Mouse (Mus musculus): ENCODE results near the gene Cdkn1a. TPM values are rescaled to one million over a fixed set of nuclear protein-coding genes. Genes with fewer than 3 reads are reported as not detected.

The Cdkn1a gene
- polyA plus RNA-seq, 1 experiment from 2014 or later: 38.5 TPM

DNA sequence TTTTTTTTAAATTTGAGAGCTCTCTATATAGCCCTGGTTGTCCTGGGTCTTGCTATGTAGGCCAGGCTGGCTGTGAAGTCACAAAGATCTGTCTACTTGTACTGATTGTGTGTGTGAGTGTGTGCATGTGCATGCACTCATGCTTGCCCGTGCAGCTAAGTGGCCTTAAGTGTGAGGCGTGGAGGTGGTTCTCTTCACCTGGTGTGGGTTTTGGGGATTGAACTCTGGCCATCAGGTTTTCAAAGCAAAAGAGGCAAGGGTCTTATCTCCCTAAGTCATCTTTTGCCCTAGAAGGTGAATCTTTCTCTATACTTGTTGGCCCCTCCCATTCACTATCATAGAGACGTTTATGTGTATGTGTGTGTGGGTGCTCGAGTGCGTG lies 41.3 kb upstream of the Cdkn1a start:
- Histone ChIP-seq H3K9ac (peak overlapping the region; percentile 62; the same call in 1 of the 2 replicates), H3K36me3 (peaks cover 36% of the 10 kb centered on the region), H3K9me3 (no peaks in the 10 kb centered on the region), H3K27ac (replicated peaks) (no peak overlapping the region), H3K4me3 (no peak overlapping the region), H3K4me2 (no peak overlapping the region), H3K27me3 (replicated peaks) (no peaks in the 10 kb centered on the region), H3K4me1 (peaks cover 49% of the 10 kb centered on the region)
- 74% methylated on average over 5 of the region's 5 CpGs for WGBS
- ATAC-seq (ENCODE audit: extremely low read depth, insufficient number of reproducible peaks, low FRiP score, low TSS enrichment): no peak

DNA sequence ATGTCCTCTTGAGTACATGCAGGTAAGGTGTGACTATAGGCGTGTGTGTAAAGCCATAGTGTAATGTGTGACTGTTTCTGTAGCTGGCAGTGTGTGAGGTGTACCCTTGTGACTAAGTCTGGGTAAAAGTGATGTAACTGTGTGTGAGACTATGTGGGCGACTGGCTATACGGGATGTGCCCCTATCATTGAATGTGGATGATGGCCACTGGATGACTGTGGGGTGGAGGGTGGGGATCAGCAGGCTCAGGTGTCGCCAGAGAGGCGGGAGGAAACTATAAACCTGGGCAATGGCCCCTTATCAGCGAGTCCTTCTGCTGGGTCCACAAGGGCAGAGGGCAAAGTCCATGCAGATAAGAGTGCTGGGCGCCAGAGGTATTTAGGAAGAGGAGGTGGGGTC lies 40.9 kb upstream of the Cdkn1a start:
- H3K27ac ChIP-seq (replicated peaks): no peak overlapping the region
- H3K36me3 ChIP-seq: peaks cover 32% of the 10 kb centered on the region
- 52% methylated on average over 7 of the region's 7 CpGs for WGBS
- peaks cover 45% of the 10 kb centered on the region for H3K4me1 ChIP-seq
- H3K4me2 ChIP-seq: no peak overlapping the region
- no peaks in the 10 kb centered on the region for H3K27me3 ChIP-seq (replicated peaks)
- H3K4me3 ChIP-seq: no peak overlapping the region
- ATAC-seq (ENCODE audit: extremely low read depth, insufficient number of reproducible peaks, low FRiP score, low TSS enrichment): no peak
- H3K9me3 ChIP-seq: no peaks in the 10 kb centered on the region
- H3K9ac ChIP-seq: peak overlapping the region; percentile 62; the same call in 1 of the 2 replicates

DNA sequence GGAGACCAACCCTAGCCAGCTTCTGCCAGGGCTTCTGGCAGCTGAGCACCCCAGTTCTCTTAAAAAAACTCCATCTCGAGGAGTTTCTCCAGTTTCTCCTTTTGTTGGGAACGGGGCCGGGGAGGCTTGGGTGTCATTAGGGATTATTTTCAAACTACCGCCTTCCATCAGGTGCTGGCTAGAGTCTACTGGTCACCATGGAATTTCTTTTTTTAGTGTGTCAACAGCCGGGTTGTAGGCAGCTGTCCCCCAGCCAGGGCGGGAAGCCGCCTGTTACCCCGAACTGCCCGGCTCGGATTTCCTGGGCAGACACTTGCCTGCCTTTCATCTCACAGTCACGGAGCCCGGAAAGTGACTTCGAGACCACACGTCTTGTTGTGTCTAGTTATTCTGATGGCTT lies 40.0 kb upstream of the Cdkn1a start:
- Histone ChIP-seq H3K36me3 (peaks cover 23% of the 10 kb centered on the region), H3K4me1 (peaks cover 41% of the 10 kb centered on the region), H3K9me3 (no peaks in the 10 kb centered on the region), H3K4me3 (no peak overlapping the region), H3K27ac (replicated peaks) (0 out of 2 replicates have a peak overlapping the region, but pooled peaks have one; percentile 24), H3K27me3 (replicated peaks) (no peaks in the 10 kb centered on the region), H3K4me2 (peak overlapping the region; percentile 51), H3K9ac (peak overlapping the region; percentile 62)
- ATAC-seq (ENCODE audit: extremely low read depth, insufficient number of reproducible peaks, low FRiP score, low TSS enrichment): no peak
- 41% methylated on average over 14 of the region's 14 CpGs for WGBS

DNA sequence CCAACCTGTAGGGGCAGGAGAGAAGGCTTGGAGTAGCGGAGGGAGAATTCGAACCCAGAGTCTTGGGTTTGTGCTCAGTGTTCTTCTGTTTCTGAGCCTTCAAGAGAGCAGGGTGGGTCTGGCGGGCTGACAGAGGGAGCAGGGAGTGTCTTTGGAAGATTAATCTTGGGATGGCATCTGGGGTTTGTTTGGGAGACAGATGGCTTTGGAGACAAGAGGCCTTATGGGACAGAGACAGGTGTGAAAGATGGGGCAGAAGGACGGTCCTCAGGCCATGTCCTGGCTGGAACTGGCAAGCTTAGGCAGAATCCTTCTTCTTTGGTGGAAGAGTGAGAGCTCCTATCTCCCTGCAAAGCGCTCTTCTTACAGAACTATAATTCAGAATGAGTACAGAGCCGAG lies 37.7 kb upstream of the Cdkn1a start:
- no peaks in the 10 kb centered on the region for H3K27me3 ChIP-seq (replicated peaks)
- 91% methylated on average over 6 of the region's 6 CpGs for WGBS
- H3K4me1 ChIP-seq: peaks cover 57% of the 10 kb centered on the region
- H3K9me3 ChIP-seq: no peaks in the 10 kb centered on the region
- no peak overlapping the region for H3K9ac ChIP-seq
- H3K4me2 ChIP-seq: no peak overlapping the region
- peaks cover 1% of the 10 kb centered on the region for H3K36me3 ChIP-seq
- H3K27ac ChIP-seq (replicated peaks): no peak overlapping the region; the same call in 1 of the 2 replicates
- no peak for ATAC-seq (ENCODE audit: extremely low read depth, insufficient number of reproducible peaks, low FRiP score, low TSS enrichment)
- H3K4me3 ChIP-seq: no peak overlapping the region

DNA sequence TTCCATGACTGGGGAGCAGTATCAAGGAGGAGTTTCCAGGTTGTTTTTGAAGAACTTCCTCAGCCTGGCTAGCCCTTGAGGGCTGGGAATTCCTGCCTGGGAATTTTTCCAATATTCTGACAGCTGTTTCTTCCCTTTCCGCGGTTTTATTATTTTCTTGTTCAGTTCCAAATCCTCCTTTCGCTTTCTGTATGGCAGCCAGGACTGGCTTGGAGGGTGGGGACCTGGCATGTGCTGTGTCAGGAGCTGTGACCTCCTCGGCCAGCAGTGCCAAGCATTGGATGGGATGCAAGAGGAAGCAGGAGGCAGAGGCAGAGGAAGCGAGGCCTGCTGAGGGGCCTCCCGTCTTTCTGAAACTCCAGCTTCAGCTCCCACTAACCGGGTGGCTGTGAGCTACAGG lies 36.9 kb upstream of the Cdkn1a start:
- 49% methylated on average over 7 of the region's 7 CpGs for whole genome bisulfite sequencing
- no peak overlapping the region for H3K9ac ChIP-seq
- H3K36me3 ChIP-seq: no peaks in the 10 kb centered on the region
- no peaks in the 10 kb centered on the region for H3K27me3 ChIP-seq (replicated peaks)
- no peak overlapping the region for H3K4me2 ChIP-seq
- no peaks in the 10 kb centered on the region for H3K9me3 ChIP-seq
- peaks cover 65% of the 10 kb centered on the region for H3K4me1 ChIP-seq
- H3K4me3 ChIP-seq: no peak overlapping the region
- ATAC-seq (ENCODE audit: extremely low read depth, insufficient number of reproducible peaks, low FRiP score, low TSS enrichment): no peak
- H3K27ac ChIP-seq (replicated peaks): peak overlapping the region; percentile 71

DNA sequence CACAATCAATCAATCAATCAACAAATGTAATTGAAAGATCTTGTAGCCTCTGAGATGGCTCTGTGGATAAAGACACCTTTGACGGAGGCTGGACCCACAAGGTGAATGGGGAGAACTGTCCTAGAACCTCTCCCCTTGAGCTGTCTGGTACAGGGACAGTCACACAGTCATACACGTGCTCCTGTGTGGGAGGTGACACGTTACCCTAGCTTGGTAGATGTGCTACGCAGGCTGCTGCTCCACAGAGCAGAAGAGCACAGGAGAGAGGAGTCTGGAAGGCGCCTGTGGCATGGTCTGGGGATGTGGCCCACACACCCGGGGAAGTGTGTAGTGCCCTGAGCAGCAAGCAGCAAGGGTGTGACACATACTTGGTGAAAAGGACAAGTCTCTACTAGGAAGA lies 36.3 kb upstream of the Cdkn1a start:
- H3K4me1 ChIP-seq: peaks cover 71% of the 10 kb centered on the region
- no peaks in the 10 kb centered on the region for H3K36me3 ChIP-seq
- H3K9me3 ChIP-seq: no peaks in the 10 kb centered on the region
- ATAC-seq (ENCODE audit: extremely low read depth, insufficient number of reproducible peaks, low FRiP score, low TSS enrichment): no peak
- WGBS: 67% methylated on average over 6 of the region's 6 CpGs
- H3K27me3 ChIP-seq (replicated peaks): no peaks in the 10 kb centered on the region
- H3K9ac ChIP-seq: no peak overlapping the region
- peak overlapping the region; percentile 71 for H3K27ac ChIP-seq (replicated peaks)
- H3K4me3 ChIP-seq: no peak overlapping the region
- no peak overlapping the region for H3K4me2 ChIP-seq

DNA sequence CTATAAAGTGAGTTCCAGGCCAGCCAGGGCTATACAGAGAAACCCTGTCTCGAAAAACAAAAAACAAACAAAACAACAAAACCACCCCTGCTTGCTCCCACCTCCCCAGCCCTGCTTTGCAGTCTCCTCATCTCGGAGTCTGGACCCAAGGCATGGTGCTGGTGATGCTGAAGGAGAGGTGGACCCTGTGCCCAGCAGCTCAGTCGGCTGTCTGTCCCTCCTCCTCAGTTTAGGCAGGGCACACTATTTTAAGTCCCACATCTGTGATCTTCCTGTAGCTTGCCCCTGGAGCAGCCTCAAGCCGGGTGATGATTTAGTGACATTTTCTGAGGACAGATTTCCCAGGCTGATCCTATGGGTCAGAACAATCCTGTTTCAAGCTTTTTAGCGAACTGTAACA lies 35.2 kb upstream of the Cdkn1a start:
- no peak for ATAC-seq (ENCODE audit: extremely low read depth, insufficient number of reproducible peaks, low FRiP score, low TSS enrichment)
- Histone ChIP-seq H3K9ac (no peak overlapping the region), H3K27me3 (replicated peaks) (no peaks in the 10 kb centered on the region), H3K9me3 (no peaks in the 10 kb centered on the region), H3K27ac (replicated peaks) (no peak overlapping the region), H3K36me3 (no peaks in the 10 kb centered on the region), H3K4me1 (peaks cover 61% of the 10 kb centered on the region), H3K4me2 (no peak overlapping the region), H3K4me3 (no peak overlapping the region)
- WGBS: 61% methylated on average over 5 of the region's 5 CpGs

DNA sequence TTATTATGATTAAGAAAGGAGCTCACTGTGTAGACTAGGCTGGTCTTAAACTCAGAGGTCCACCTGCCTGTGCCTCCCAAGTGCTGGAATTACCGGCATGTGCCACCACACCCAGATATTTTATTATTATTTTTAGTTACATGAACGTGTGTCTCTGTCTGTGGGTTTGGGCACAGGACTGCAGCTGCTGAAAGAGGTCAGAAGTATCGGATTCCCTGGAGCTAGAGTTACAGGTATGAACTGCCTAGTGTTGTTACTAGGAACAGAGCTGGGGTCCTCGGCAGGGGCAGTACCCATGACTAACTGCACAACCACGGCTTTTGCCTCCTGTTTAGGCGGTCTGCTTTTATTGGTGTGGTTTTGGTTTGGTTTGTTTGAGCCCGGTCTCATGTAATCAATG lies 34.6 kb upstream of the Cdkn1a start:
- peak overlapping the region; percentile 53 for H3K9ac ChIP-seq
- 37% methylated on average over 7 of the region's 7 CpGs for WGBS
- H3K27ac ChIP-seq (replicated peaks): no peak overlapping the region
- no peaks in the 10 kb centered on the region for H3K9me3 ChIP-seq
- H3K4me2 ChIP-seq: peak overlapping the region; percentile 38
- H3K27me3 ChIP-seq (replicated peaks): no peaks in the 10 kb centered on the region
- no peak overlapping the region for H3K4me3 ChIP-seq
- no peak for ATAC-seq (ENCODE audit: extremely low read depth, insufficient number of reproducible peaks, low FRiP score, low TSS enrichment)
- no peaks in the 10 kb centered on the region for H3K36me3 ChIP-seq
- H3K4me1 ChIP-seq: peaks cover 59% of the 10 kb centered on the region

DNA sequence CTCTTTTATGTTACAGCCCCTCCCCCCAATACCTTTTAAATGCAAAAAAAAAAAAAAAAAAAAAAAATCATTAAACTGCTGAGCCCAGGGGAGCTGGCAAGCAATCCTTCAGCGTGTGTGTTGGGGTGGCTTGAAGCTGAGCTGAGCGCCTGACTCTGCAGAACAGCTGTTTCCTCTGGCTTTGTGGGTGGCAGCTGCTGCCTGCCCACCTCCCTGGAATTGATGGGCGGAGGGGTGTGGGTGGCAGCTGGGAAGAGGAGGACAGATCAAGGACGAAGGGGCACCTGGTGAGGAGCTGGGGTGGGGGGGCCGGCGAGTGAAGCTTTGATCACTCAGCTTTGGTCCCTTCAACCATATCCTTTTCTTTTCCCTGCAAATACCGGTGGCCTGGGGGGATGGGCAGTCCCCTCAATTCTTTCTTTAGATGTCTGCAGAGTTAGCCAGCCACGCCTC lies 34.1 kb upstream of the Cdkn1a start:
- 21% methylated on average over 8 of the region's 8 CpGs for whole genome bisulfite sequencing
- Histone ChIP-seq H3K27me3 (replicated peaks) (no peaks in the 10 kb centered on the region), H3K4me1 (peaks cover 62% of the 10 kb centered on the region), H3K4me3 (no peak overlapping the region), H3K36me3 (no peaks in the 10 kb centered on the region), H3K27ac (replicated peaks) (0 out of 2 replicates have a peak overlapping the region, but pooled peaks have one; percentile 8), H3K9me3 (no peaks in the 10 kb centered on the region), H3K9ac (peak overlapping the region; percentile 53), H3K4me2 (peak overlapping the region; percentile 38)
- ATAC-seq (ENCODE audit: extremely low read depth, insufficient number of reproducible peaks, low FRiP score, low TSS enrichment): no peak

DNA sequence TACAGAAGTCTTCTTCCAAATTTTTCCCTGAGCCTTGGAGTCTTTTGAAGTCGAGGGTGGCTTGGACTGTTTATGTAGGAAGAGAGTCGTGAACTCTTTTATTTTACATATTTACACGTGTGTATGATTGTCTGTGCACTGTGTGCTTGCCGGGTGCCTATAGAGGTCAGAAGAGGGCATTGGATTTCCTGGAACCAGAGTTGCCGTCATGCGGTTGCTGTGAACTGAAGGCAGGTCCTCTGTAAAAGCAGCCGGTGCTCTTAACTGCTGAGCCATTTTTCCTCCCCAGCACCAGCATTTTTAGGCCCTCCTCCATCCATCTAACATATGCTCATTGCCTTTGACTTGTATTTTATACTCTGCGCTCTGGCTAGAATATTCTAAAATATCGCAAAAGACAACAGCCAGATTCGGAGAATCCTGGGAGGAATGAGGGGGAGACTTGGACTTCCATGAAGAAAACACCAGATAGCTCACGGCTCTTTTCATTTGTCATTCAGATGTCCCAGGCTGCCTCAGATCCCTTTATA lies 33.4 kb upstream of the Cdkn1a start:
- H3K9ac ChIP-seq: no peak overlapping the region
- H3K27ac ChIP-seq (replicated peaks): no peak overlapping the region
- no peaks in the 10 kb centered on the region for H3K9me3 ChIP-seq
- no peak overlapping the region for H3K4me2 ChIP-seq
- WGBS: 77% methylated on average over 11 of the region's 11 CpGs
- no peak for ATAC-seq (ENCODE audit: extremely low read depth, insufficient number of reproducible peaks, low FRiP score, low TSS enrichment)
- H3K27me3 ChIP-seq (replicated peaks): no peaks in the 10 kb centered on the region
- H3K36me3 ChIP-seq: no peaks in the 10 kb centered on the region
- H3K4me1 ChIP-seq: peaks cover 69% of the 10 kb centered on the region
- no peak overlapping the region for H3K4me3 ChIP-seq

DNA sequence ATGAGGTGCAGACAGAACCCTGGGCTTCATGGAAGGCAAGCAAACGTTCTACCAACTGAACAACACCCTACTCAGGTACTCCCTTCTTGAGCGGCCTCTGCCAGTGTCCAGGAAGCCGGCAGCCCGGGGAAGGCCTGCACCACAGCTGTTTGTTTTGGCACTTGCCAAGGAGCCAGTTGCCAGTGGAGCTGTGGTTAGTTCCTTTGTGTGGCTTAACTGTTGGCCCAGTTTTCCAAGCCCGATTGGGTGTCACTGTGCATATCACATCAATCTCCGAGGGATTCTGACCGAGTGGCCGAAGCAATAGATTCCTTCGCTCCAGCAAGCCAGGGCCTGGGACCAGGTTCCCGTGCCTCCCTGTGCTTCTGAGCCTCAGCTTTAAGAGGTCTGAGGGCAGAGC lies 32.8 kb upstream of the Cdkn1a start:
- peak overlapping the region; percentile 36; the same call in 1 of the 2 replicates for H3K27ac ChIP-seq (replicated peaks)
- no peak overlapping the region for H3K4me2 ChIP-seq
- H3K9ac ChIP-seq: 0 out of 2 replicates have a peak overlapping the region, but pooled peaks have one; percentile 19
- H3K9me3 ChIP-seq: no peaks in the 10 kb centered on the region
- H3K27me3 ChIP-seq (replicated peaks): no peaks in the 10 kb centered on the region
- WGBS: 54% methylated on average over 10 of the region's 10 CpGs
- no peak overlapping the region for H3K4me3 ChIP-seq
- H3K36me3 ChIP-seq: no peaks in the 10 kb centered on the region
- H3K4me1 ChIP-seq: peaks cover 75% of the 10 kb centered on the region
- no peak for ATAC-seq (ENCODE audit: extremely low read depth, insufficient number of reproducible peaks, low FRiP score, low TSS enrichment)

DNA sequence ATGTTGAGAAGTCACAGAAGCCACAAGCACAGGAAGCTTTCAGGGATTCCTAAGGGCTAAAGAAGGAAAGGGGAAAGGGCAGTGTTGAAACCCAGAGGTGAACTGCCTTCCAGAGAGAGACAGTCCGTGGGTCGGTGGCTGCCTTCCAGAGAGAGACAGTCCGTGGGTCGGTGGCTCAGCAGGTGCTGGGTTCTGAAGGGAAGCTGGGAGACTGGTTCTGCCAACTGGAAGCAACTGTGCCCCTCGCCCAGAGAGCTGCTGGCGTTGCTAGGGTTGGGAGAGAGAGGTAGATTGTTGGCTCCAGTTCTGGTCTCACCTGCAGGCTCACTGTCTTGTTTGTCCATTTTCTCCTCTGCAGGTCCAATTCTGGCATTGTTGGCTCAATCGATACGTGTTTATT lies 32.3 kb upstream of the Cdkn1a start:
- WGBS: 57% methylated on average over 8 of the region's 8 CpGs
- Histone ChIP-seq H3K9ac (peak overlapping the region; percentile 19; the same call in 1 of the 2 replicates), H3K4me3 (no peak overlapping the region), H3K9me3 (no peaks in the 10 kb centered on the region), H3K36me3 (no peaks in the 10 kb centered on the region), H3K27ac (replicated peaks) (peak overlapping the region; percentile 36; the same call in 1 of the 2 replicates), H3K4me2 (no peak overlapping the region), H3K27me3 (replicated peaks) (no peaks in the 10 kb centered on the region), H3K4me1 (peaks cover 78% of the 10 kb centered on the region)
- ATAC-seq (ENCODE audit: extremely low read depth, insufficient number of reproducible peaks, low FRiP score, low TSS enrichment): no peak
